Mouse (Mus musculus) natural killer cell, adult 2 months (primary cell): ENCODE measurements around the gene Lonp2.
A peak's percentile ranks its signal among the peaks of the same experiment; 100 is the strongest.

ENCODE experiments used
- DNase-seq, 2 experiments: peaks; one replicate each; pipeline ENCODE4 v3.0.0; 2022; ENCODE audit warnings: low spot score in 2 of 2

Gene Lonp2

DNA sequence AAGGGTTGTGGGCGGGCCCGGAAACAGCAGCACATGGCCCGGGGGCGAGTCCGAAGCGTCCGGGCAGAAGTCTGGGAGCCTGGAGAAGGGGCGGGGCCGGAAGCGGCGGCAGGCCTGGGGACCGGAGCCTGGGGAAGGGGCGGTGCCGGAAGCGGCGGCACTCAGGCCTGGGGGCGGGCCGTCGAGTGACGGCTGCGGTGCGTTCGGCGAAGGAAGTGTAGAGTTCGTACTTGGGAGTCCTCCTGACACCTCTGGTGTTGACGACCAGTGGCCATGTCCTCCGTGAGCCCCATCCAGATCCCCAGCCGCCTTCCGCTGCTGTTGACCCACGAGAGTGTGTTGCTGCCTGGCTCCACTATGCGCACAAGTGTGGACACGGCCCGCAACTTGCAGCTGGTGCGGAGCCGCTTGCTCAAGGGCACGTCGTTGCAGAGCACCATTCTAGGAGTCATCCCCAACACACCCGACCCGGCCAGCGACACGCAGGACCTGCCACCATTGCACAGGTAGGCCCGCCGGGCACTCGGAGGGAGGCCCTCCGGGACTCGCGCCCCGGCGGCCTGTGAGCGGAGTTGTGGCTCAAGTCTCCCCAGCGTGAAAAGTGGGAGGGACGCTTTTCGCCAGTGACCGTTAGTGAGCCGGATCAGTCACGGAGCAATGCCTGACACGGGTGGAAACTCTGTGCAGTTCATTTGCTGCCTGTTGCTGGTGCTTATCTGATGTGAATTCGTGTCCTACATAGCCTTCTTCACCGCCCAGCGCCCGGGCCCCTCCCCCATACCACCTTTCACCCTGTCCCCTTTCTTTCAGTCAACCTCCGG is at the start of gene Lonp2:
Gene Lonp2, plus strand, starts transcription at position 133 of the 821 bp plus-strand sequence.
- DNase-seq: peak; percentile 97

DNA sequence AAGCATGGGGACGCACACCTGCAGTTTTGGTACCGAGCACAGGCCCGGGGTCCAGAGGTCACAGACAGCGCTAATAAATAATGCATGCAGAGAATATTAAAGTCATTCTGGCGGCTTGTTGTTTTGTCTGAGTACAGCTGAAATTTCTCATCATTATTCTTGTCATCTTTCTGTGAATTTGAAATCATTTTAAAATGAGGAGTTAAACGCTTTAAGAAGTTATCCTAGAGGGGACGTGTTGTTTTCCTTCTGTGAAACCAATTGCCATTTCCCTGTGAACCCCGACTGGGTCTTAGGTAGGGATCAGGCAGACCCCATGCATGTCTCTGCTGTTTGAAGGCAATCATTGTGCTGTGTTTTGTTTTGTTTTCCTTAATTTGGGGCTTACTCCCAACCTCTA is 46.3 kb upstream of the Lonp2 start:
- no peak for DNase-seq

DNA sequence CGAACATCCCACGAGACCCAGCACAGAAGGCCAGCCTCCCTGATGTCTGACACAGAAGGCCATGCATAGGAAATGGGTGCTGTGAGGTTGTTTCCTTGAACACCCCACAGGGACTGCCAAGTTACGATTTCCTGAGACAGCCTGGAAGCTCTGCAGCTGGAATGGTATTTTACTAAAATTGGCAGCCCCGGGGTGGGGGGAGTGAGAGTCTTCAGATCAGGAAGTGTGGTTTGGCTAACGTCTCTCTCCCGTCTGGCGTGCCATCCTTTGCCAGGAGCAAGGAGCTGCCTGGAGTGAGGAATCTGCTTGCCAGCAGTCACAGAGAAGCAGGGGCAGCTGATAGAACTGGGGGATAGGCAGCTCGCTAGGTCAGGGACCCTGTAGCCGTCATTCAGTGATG is 45.8 kb upstream of the Lonp2 start:
- no peak for DNase-seq

DNA sequence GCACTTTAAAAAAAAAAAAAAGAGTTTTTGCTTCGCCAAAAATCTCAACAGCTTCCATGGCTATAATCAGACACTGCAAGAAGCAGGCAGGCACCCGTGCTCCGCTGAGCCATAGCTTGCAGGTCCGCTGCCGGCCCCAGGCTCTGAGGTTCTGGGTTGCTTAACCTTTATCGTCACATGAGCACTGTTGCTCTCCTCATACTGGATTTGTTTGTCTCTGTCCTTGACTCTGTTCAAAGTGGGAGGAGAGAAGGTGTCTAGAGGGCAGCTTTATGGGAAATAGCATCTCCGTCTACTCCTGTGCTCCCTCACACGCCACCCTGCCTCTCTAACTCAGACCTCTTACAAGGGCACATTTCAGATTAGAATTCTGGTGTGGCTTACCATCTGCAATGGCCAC is 45.1 kb upstream of the Lonp2 start:
- no peak for DNase-seq

DNA sequence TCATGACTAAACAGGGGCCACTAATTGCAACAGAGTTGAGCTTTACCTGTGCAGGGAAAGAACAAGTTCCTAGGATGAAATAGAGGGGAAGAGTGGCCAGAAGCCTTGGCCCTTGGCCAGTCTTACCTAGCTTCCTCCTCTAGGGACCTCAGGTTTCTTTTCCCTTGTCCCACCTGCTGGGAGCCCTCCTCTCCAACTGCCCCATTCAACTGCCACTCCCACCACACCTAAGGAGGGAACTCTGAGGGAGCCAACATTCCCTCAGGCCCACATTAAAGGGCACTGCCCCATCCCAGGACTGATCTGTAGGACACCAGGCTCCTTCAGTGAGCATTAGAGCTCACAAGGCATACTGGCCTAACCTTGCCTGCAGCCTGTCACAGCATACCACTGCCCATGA is 43.4 kb upstream of the Lonp2 start, which contains the start of gene Abcc12:
Gene Abcc12, minus strand, starts transcription at position 229 of the 400 bp plus-strand sequence.
- DNase-seq: no peak

DNA sequence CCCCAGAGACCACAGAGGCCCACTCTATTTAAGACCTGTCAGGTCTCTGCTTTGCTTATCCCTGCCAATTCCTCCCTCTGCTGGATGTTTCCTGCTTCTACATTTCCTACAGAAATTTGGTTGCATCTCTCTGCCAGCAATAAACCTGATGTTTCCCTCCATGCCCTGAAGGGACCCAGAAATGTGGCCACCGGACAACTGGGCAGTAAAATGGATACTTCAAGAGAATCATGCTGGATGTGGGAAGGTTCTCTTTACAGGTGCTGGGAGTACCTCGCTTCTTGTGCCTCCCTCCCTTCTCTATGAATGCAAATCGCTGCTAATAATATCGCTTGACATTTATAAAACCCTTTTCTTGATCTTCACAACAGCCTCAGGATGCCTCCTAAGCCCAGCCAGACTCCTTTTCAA is 41.9 kb upstream of the Lonp2 start:
- no peak for DNase-seq

DNA sequence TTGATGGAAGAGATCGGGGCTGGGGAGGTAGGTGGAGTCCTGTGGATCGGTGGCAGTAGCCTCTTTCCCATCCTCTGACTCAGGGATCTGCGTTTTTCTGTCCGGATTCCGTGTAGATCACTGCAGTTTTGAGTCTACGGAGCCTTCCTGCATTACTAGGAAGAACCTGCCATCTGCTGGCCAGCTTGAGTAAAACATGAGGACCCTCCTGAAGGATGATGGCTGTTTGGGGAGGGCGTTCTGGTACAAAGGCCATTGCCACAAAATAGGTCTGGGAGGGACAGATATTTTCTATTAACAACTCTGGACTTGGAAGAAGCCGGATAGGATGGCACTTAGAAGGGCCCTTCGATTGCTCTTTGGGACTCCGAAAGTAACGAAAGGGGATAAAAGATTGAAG is 38.7 kb upstream of the Lonp2 start:
- peak; percentile 40 to 69 for DNase-seq

DNA sequence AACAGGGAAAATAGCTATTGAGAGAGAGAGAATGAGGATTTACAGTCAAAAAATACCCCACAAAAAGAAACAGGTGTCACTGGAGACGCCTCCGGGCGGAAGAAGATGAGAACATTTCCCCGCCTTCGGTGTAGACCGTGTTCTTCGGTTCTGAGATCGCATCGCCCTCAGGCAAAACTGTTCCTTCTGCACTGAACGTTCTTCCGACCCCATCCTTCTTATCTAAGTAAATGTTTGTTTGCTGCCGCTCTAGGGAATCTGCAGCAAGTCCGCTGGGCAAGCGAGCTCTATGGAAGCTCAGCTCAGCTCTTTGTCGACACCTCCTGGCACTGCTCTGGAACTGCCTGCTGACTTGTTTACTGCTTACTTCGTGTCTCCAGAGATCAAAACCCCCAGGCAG is 38.3 kb upstream of the Lonp2 start:
- DNase-seq: peak; percentile 49 to 63

DNA sequence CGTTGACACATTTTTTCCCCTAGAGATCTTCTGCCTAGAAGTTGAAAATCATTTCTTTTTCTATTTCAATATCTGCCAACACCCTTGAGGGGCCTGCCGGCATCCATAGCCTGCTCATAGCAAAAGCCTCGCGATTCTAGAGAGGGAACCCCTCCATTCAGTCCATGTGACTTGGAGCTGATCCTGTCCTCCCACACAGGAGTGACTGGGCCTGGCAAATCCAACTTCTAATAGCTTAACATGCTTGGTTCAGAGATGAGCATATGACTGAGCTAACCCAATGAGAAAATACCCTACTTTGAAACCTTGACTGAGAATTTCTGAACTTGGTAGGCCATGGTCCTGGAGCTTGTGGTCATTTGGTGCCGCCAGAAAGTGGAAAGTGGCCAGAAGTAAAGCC is 37.8 kb upstream of the Lonp2 start:
- DNase-seq: no peak

DNA sequence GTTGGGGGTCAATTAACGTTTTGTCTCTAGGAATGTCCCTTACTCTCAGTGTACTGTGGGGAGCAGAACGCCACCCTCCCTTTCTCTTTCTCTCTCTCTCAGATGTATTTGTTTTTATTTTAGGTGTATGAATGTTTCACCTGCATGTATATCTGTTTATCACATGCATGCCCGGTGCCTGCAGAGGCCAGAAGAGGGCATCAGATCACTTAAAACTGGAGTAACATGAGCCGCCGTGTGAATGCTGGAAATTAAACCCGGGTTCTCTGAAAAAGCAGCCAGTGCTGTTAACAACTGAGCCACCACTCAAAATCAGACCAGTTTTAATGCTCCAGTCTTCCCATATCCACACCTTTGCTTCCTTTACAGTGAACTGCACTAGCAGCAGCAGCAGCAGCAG is 37.2 kb upstream of the Lonp2 start:
- DNase-seq: no peak

DNA sequence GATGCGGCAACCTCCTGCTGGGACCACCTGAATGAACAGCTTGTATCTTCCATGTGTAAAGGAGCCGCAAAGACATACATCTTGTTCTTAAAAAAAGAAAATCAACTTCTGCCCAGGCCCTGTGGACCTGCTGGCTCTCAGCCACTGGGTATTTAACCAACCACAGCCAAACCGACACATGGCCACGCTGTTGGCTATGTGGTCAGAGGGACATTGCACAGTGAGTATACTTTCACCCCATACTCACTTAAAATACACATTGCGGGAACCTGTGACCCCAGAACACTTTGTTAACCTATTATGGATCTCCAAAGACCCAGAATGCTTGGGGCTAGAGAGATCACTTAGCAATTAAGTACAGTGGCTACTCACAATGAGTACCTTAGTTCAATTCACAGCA is 35.5 kb upstream of the Lonp2 start:
- no peak for DNase-seq

DNA sequence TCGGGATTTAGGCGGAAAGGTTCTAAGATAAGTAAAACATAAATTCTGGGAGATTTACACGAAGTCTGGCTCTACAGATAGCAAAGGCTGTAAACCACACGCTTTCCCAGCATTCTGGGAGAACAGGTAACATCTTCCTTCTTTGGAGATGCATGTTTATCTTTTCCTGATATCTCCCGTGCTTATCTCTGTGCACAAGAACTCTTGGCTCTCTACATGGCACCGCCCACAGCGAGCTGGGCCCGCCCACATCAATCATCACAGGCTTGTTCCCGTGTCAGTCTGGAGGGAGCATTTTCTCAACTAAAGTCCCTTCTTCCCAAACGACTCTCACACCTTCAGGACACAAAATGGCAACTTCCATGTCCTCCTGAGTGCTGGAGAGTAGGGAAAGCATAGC is 30.7 kb upstream of the Lonp2 start:
- no peak for DNase-seq

DNA sequence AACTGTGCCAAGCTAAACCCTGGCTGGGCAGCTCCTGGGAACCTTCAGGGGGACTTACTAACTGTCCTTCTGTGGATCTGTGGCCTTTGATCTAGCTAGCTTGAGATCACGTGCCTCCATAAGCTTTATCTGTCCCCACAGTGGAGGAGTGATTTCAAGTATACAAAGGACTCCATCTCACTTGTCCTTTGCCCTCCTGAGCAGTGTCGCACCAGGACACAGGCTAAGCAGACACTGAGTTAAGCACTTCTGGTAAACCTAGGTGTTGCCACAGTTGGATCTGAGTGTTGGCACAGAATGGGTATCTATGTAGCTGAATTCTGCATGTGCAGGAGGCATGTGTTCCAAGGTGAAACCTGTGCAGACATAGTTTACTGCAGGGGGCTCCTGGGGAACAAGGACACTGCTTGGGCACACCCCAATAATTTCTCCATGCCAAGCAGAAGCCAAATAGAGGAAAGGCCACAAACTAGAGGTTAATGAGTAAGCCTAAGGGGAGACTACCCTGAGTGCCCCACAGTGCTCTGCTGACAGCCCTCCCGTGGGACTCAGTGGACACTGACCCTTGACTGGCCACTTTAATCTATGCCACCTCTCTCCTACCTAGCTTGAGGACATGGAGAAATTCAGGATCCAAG is 29.6 kb upstream of the Lonp2 start:
- DNase-seq: no peak

DNA sequence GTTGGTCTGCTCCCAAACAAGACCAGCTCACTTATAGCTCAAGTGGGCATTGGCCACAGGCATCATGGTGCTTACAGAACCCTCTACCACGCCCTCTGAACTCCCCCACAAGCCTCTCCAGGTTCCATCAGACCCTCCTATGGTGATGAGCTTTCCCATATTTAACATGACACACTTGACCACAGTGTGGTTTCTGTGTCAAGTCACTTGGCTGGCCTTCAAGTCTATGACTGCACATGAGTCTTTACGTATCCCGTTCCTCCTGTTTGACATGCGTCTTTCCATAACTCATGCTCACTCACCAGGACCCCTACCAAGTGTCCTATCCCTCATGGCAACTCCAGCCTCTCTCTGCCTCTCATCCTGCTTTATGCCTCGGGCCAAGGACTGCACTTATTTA is 28.2 kb upstream of the Lonp2 start:
- DNase-seq: no peak

DNA sequence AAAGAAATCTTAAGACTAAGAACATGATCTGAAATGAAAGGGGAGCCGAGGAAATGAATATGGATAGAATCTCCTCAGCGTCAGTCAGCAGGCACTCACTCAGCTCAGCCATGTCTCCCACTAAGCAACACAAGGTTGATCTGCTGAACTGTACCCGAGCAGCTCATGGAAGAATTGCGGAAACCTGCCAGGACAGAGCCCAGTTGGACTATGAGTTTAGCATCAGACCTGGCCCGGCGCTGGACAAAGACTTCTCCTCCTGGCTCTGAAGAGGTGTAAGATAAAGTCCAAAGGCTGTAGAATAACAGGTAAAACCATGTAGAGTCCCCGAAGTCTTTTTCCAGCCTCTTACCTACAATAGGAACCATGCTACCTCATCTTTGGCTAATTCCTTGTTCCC is 26.2 kb upstream of the Lonp2 start:
- no peak for DNase-seq

DNA sequence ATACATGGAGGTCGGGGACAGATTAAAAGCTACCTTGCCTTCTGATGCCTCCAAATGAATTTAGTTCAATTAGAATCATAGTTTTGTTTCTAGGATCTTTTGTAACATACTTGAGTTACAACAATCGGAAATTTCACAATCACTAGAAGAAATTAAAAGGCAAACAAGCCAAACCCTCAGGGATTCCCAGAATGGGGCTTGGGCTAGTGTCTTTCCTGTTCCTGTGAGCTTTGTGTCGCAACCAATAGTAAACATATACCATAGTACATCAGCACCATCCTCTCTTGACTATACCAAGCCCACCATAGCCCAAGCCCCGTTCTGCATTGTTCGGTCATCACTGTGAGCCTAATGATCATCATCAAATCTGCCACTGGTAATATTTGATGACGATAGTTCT is 24.5 kb upstream of the Lonp2 start:
- DNase-seq: no peak

DNA sequence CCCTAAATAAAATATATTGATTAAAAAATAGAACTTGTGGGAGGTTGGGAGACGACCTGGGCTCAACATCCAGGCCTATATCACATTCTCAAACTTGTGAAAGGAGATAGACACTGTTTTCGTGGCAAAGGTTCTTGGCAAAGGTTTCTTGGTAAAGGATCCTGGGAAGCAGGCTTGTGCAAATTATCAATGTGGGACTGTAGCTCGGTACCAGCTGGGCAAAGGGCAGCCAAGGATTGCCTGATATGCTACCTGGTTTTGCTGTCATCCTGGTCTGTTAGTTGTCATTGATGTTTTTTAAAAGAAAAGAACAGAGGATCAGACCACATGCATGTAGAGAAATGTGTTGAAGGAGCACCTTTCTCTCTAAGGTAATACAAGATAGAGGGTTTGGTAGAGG is 23.5 kb upstream of the Lonp2 start:
- no peak for DNase-seq

DNA sequence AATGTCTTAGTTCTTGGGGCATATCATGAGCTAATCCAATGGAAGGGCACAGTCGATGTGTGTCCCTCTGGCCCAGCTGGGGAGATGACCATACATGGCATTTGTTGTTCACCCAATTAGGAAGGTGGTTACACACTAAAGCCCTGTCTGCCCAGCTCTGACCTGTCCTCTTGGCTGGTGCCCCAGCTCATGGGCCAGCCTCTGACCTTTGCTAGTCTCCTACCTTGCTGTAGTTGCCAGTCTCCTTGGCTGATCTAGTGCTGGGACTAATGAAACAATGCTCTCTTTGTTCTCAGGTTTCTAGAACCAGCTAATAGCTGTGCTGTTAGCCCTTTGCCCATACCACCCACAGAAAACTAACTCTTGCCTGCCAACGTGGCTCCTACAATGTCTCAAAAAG is 20.7 kb upstream of the Lonp2 start:
- DNase-seq: no peak

DNA sequence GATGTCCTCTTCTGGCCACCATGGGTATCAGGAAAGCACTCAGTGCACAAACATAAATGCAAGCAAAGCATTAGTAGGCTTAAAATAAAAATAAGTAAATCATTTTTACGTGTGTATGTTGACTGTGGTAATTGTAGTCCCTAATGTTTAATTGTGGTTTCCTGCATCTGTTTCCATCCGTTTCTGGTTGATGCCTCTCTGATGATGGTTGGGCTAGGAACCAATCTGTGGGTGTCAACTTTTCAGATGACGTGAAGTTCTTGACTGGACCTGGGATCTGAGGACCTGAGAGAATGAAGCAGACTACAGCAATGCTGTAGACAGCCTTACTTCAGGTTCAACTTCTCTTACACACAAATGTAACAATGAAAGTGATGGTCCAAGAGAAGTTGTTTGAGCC is 19.2 kb upstream of the Lonp2 start:
- no peak for DNase-seq

DNA sequence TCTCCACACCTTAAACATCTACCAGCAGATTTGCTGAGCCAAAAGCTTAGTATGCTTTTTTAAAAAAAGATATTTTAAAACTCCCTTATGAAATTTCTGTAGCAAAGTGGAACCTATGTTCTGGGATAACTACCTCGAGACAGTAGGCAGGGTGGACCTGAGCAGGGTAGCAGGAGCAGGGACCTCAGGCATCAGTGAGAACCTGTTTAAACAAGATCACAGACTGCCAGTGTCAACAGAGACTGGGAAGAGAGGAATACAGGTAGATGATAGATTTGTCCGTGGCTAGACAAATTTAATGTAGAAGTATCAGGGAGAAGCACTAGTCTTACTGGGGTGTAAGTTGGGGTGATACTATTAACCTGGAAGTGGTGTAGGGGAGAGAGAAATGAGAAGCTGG is 10.0 kb upstream of the Lonp2 start:
- DNase-seq: no peak

DNA sequence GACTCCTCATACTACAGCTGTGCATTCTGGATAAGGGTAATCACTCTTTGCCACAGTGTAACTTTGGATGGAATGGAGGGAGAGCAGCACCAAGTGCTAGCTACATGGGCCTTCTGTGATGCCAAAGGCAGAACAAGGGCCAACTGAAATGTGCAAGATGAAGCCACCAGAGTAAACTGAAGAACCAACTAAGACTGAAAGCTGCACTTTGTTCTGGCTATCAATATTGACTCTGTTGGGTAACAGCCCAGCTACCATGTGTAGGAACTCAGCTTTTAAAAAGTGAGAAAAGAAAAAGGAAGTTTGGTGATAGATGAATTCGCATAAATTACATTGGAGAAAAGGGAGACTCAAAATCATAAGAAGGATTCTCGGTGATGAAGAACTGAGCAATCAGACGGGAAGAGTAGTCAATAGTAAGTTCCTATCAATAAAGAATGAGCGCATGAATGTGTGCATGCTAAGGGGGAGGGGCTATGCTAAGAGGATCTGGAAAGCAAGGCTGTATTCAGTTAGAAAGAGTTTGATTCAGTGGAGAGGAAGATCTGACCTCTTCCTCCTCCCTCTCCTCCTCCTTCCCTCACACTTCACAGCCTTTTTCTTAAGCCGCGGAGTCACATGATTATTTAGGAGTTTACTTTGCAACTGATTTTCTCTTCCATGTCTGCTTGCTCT is 8.6 kb upstream of the Lonp2 start:
- DNase-seq: no peak

DNA sequence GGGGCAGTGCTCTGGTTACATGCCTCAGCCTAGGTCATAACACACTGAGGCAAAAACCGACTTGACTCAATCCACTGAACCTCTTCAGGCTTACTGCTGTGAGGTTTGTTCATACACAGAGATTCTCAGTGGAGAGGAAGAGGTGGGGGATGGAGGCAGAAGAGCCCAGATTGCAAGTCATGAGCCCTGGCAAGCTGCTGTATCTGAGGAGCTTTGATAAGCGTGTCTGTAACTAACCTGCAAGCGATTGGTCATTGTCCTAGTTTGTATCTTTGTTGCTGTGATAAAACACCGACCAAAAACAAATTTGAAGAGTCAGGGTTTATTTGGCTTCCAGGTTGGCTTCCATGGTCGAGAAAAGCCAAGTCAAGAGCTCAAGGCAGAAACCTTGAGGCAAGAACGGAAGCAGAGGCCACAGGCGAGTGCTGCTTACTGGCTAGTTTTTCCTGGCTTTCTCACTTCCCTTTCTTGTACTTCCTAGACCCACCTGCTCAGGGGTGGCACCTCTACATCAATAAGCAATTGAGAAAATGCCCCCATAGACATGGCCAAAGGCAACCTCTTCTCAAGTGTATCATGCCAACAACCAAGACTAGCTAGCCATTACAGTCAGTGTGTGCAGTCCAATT is 6.0 kb upstream of the Lonp2 start:
- no peak for DNase-seq

DNA sequence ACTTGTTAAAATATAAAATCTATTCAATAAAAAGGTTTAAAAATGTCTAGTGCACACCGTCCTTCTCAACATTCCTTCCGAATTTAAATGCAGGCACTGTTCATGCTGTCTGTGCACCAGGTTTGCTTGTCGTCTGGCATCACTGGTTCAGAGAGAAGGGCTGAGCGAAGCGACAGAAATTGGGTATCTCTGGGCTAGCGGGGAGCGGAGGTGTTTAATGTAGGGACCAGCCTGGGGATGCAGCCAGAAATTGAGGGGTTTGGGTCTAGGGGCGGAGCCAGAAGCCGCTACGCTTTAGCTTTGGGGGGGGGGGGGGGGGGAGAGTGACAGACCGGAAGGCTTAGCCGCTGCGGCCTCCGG is 312 bp upstream of the Lonp2 start:
- DNase-seq: no peak
